Mouse (Mus musculus) monocyte, adult 2 months (primary cell): ENCODE results near the gene Ttc28.

Source experiments
- DNase-seq, 2 experiments: peaks; one replicate each; pipeline ENCODE4 v3.0.0; 2022; ENCODE audit warnings: low spot score in 2 of 2, low read depth in 1 of 2

Ttc28 gene

DNA sequence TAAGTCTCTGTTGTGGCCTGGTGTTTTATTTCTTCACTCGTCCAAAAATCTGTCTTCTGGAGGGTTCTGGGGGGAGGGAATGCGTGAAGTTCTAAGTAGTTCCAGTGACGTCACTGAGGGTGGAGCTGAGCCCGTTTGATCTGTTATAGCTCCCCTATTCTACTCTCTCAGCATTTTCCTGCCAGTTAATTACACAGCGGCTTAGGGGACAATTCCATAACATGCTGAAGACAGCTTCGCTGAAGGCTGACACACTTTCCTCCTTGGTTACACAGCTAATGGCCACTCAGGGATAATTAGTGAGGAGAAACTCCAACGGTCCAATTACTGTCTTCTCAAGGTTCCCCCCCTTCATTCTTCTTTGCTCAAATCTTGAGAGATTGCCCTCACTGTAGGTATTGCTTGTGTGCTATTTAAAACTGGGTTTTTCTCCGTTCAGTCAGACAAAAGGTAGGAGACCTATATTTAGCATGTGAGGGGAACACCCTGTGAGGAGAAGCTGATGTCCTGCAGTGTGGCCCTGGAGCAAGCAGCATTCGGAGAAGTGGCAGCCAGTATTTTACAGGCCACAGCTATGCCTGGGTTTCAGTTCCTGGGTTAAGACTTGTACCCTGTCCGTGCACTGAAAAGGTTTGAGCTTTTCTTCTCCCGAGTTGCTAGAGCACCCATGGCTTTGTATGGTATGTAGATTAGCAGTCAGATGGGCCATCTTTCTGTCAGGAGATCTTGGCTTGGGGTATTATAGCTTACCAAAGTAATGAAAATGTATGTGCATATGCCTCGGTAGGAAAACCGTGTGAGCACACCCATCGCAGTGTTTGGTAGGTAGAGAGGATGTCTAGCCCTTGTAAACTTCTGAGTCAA lies 126.9 kb downstream of the Ttc28 start:
- DNase-seq = no peak

DNA sequence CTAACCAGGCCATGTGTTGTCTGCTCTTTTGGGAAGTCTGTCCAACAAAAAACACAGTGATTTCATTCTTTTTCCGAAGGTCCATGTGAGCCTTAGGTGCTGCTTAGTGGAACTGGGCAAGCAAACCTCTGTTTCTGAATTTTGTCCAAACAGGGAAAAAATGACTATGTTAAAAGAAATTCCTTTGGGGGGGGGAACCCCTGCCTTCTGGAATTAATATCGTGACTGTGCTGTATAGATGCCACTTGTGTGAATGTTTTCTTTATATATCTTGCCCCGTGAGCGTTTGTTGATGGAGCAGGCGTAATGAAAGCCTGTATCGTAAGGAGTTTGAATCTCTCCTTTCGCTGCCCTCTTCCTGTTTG lies 127.5 kb downstream of the Ttc28 start:
- no peak for DNase-seq

DNA sequence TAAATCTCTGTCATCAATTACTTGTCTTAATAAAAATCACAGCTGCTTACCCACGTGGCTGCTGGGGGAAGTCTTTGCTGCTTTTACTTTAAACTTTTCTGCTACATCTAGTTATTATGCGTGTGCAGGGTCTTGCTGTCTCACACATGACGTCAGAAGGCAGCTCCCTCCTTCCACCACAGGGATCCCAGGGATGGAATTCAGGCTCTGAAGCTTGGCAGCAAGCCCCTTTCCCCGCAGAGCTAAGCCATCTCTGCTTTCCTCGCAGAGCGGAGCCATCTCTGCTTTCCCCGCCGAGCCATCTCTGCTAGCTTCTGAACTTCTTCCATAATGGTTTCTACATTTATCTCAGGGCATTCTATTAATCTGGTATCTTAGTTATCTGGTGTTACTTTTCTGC lies 128.3 kb downstream of the Ttc28 start:
- no peak for DNase-seq

DNA sequence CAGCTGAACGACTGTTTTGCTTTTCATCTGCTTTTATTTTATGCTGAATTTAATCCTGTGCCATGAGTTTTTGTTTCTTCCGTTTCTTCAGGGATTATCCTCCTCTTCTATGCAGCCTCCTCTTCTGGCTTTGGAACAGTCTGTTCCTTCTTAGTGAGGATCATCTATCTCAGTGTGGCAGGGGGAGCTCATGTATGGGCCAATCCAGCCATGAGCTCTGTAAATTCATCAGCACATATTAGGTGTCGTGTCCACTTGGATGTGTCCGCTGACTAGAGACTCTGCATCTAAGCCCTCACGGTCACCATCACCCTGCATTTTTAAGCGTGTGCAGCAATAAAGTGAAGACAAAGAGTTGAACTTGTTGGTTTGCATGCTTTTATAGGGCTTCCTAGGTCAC lies 128.8 kb downstream of the Ttc28 start:
- DNase-seq = no peak

DNA sequence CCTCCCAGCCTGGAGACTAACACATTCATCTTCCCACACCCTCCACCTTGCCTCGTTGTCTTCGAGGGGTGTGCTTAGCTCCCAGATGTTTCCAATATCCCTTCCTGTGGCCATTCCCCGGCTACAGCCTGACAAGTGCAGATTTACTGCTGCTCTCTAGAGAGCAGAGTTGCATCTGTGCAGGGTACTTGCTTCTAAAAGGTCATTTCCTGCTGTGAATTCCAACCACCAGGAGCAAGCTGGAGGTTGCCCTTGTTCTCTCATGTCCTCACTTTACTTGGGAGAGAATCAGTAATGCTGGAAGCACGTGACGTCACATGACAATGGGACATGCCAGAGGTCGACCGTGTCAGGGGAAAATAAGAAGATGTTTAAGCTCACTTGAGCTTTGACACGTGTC lies 131.7 kb downstream of the Ttc28 start:
- DNase-seq = no peak

DNA sequence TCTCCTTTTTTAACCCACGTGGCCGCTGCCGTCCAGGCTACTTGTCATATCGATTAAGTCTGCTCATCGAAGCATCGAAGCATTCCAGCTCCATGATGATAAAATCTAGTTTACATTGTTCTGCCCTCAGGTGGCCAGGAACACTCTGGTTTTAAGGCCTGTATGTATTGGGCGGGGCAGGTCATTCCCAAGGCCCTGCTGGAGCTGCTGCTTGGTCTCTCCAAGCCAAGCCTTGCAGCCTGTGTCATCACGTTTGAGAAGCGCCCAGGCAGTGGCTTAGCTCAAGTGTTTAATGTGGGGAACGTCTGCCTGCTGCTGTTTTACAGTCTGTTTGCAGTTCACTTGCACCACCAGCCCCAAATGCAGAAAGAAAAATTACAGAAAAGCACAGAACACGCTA lies 132.5 kb downstream of the Ttc28 start:
- no peak for DNase-seq

DNA sequence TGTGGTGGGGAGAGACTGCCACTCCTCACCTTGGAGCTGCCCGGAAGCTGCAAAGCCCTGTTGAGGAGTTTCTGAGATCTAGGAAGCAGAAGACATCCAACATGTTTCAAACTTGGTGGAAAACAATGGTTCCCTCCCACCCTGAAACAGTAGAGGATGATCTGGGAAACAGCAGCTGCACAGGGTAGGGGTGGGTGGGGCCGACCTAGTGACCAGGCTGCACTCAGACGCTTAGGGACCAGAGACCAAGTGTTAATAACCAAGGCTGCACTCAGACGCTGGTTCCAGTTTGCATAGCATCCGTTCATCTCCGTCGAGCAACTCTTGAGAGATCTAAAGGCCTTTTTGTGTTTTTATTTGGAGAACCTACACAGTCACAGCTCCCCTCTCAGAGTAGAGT lies 133.0 kb downstream of the Ttc28 start:
- DNase-seq = no peak

DNA sequence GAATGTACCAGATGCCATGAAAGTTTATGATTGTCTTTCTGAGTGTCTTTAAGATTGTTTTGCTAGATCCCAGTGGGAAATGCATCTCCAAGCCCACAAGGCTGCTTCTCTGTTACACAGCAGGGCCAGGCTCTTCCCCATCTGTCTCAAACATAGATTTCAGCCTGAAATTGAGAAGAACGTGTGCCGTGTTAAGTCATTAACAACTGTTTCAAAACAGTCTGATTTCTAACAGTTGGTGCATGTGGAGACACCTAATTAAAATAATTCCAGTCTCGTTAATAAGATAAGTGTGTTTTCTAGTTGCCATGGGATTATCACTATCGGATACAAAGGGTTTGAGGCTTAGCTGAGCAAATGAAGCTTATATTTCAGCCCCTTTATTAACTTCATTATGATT lies 135.4 kb downstream of the Ttc28 start:
- DNase-seq = no peak

DNA sequence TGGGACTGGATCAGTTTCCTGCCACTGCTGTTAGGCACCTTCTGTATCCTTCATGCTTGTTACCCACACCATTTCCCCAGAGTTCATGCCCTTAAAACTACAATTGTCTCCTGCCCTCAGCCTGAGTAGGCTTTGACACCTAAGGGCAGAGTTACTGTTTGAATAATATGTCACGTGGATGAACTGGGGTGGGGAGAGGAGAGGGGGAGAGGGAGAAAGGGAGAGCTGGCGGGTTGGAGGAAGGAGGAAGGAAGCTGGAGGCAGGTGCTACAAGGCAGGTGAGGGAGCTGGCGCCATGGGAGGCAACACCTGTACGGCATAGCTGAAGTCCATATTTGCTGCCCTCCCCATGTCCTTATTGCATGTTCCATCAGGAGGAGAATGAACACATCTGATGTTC lies 137.7 kb downstream of the Ttc28 start:
- DNase-seq = no peak

DNA sequence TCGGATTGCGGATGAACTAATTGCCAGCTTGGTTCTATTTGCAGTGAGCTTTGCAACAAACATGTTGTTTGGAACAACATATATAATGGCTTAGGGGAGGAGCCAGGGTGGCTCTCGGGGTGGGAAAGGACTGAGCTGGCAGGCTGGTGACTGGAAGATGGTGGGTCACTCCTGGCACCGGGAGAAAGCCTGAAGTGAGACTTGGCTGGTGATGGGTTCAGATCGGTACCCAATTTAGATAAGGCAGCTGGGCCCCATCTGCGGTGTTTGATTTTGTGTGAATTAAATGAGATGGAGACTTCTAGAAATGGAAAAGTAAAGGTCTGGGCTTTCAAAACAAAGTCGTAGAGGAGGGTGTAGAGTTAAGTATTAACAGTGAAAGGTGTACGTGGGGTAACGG lies 142.7 kb downstream of the Ttc28 start:
- DNase-seq = no peak

DNA sequence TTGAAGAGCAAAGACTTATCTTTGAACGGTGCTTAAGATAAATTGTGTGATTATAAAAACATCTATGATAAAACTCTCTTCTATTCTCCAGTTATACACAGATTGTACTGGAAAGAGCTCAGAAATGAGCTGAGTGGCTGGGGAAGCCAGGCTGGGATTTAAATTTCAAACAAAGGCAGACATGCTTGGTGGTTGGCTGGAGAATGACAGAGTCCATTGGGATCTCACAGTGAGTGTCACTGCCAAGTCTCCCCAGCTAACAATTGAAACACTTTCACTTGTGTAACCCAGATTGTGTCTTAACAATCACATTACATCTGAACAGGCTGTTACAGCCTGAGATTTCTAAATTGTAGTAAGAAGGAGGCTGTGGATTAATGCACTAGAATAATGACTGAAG lies 143.3 kb downstream of the Ttc28 start:
- no peak for DNase-seq

DNA sequence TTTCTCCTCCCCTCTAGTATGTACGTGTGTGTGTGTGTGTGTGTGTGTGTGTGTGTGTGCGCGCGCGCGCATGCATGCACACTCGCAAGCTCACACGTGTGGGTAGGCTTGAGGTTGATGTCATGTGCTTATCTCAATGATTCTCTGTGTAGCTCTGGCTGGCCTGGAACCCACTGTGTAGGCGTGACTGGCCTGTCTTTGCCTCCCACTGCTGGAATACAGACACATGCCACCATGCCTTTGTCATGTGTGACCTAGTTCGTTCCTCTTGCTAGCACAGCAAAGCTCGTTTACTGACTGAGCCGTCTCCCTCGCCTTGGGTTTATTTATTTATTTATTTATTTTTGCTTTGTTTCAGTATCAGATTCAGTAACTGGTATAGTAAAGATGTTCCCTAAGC lies 145.0 kb downstream of the Ttc28 start:
- DNase-seq = no peak

DNA sequence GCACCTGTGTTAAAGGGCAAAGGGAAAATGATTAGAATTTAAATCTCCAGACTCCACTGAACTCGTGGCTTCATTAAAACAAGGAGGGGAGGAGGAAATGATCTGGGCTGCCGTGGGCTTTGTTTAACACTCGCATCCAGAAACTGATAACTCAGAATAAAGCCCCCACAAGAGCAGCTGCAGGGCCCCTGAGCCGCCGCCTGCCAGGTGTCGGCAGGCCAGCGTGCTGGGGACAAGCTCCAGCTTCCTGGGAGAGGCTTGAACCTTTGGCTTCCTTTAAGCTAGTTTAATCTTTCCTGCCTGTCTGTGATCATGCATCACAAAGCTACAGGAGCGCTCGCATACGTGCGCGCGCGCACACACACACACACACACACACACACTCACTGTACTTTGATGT lies 145.9 kb downstream of the Ttc28 start:
- DNase-seq = no peak

DNA sequence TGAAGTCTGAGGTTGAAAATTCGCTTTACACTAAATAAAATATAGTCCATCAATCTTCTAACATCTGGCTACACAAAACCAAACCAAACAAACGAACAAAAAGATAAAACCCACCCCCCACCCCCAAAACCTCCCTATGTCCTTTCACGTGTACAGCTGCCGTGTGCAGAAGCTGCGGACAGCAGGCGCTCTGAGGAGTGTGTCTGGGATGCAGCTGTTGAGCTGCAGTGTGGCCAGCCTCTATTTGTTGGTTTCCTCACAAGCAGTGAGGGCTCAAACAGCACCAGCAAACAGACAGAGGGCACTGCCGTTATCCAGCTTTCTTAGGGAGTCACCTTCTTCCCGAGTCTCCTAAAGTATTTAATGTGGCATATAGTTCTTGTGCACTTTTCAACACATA lies 146.6 kb downstream of the Ttc28 start:
- DNase-seq = no peak

DNA sequence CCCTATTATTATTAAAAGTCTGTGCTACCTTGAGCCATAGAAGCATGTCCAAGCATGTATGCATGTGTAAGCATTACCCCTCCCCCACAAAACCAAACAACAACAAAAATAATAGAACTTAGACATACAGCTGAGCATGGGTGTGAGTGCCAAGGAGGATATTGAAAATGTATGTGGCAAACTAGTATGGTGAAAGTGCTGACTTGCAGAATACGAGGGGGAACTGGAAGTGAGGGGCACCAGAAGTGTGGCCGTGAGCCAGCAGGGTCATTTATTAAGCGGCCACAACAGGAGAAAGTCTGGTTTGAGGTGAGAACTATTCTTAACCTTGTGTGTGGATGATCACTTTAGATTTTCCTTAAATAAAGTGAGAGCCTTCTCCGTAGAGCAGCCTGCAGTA lies 148.7 kb downstream of the Ttc28 start:
- no peak for DNase-seq

DNA sequence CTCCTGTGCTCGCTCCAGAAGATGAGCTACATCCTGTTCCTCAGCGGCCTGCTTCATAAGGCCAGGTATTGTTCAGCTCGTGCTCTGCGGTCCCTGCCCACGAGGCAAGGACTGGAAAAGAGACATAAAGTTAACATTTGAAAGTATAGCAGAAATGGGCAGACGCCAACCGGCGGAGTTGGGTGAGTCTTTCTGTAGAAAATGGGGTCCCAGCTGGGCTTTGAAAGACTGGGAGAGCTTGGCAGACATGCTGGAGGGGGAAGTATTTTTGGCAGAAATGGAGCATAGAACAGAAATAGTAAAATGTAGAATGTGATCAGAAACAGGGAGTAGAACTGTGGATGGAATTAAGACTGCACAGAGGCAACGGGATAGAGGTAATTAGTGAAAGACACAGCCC lies 149.3 kb downstream of the Ttc28 start:
- no peak for DNase-seq

DNA sequence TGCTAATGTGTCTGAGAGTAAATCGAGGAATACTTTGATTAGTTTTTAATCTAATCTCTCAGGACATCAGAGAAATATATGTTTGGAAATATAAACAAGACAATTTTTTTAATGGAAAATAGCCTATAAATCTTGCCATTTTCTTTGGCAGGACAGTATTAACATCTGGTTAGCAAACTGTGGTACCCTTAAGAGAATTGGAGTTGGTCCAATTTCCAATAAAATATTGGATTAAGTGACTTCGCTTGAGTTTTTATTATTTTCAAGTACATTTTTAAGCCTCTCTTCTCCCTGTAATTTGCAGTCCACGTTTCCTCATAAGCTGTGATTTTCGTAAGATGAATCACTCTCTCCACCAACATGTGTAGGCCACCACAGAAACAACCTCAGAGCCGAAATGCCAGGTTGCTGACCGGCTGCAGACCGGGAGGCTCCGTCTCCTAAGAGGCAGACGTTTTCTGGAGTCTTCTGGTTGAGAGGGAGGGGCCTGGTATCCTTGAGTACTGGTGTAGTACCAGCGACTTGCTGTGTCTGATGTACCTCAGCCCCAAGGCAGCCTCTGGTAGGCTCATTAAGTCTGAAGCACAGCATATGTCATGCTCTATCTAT lies 153.2 kb downstream of the Ttc28 start:
- DNase-seq = no peak

DNA sequence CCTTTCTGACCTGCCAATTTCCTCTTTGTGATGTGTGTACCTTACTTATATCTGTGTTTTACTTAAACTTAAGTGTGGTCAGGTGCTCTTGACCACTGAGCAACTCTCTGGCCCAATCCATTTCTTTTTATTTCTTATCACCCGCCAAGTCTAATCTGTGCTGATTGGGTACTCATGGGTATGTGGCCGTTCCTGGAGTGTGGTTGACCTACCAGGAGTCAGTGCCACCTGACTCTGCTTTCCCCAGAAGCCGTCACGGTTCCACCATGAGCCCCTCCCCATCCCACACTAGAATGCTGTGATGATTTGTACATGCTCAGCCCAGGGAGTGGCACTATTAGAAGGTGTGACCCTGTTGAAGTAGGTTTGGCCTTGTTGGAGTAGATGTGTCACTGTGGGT lies 153.9 kb downstream of the Ttc28 start:
- no peak for DNase-seq

DNA sequence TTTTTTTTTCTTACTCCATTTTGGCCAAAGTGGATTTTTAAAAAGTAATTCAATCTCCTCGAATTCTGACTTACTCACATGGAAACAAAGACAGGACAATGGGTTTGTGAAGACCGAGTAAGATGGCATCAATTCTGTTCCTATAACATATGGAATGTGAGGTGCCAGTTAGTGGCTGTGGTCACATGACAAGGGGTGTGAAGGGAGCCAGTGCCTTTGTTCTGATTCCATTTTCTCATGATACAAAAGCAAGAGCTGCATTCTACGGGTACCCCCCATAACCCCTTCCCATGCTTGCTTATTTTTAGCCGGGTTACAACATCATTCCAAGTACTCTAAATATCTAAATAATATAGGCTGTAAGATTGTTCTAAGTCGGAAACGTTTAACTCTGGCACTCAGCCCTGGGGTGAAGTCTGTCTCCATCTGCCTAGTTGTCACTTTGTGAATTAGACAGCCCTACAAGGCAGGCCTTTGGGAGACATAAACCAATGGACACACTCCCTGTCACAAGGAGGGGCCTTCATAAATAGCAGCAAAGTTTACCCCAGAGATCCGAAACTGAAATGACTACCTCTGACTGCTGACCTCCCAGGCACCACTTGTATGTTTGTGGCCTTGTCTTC lies 157.6 kb downstream of the Ttc28 start:
- no peak for DNase-seq

DNA sequence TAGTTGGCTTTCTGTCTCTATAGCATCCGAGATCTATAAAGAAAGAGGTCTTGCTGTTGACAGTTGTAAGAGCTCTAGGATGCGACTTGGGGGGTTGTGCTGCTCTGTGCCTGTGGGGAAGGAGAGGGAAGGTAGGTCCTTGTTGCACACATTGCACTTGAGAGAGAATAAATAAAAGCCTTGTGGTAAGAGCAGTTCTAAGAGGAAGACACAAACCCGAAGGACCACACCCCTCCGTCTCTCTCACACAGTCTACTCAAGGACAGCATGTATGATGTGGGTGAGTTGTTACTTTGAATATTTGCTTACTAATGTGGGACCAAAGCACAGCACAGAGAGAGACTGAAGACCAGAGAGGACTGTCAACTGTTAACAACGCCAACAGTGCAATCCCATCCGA lies 160.2 kb downstream of the Ttc28 start:
- no peak for DNase-seq

DNA sequence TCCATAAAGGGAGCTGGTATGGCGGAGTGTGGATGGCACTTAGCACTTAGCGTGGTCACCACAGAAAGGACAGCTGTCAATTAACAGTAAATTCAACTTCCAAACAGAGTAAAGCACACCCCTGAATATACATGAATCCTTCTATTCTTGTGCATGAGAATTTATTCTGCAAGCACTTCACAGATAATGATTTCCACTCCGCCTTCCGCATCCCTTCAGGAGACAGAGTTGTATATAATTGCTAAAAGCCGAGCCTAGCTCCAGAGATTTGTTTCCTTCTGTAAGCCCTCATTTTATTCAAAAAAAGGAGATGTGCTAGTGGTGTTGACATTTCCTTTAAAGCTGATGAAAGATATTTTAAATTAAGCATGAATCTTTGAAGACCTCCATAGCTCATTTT lies 162.3 kb downstream of the Ttc28 start:
- no peak for DNase-seq

DNA sequence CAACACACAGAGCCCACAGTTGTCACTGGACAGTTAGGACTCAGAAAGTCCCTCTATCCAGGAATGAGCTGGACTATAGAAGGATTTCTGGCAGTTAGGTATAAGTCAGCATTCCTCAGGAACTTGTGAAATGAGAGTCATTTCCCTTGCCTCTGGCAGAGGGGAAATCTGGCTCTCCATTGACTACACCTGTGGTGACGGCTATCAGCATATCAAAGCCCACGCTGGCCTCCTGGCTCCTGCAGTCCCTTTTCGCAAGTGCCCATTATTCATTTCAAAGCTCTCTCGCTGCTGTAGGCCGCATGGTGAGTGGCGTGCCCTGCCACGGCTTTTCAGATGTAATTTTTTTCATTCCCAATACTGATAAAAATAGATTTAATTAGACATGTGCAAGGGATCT lies 164.6 kb downstream of the Ttc28 start:
- no peak for DNase-seq

DNA sequence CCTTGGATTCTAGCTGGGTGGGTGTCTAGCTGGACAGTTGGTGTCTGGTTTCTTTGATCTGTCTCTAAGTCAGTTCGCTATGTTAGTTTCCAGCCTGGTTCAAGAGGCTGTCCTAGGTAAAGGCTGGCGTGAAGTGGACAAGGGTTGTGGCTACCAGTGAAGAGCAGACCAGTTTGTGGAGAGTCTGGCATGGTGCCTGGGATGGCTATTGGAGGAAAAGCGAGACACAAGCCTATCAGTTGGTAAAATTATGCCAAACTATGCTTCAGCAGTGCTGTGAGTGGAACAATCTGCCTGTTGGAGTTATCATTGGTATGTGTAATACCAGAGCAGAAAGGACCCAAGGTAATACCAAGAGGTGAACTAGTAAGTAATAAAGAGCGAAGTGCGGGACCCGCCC lies 166.8 kb downstream of the Ttc28 start:
- no peak for DNase-seq
